Mouse (Mus musculus): Measurements from ENCODE around the gene Spert. TPM values are rescaled to one million over a fixed set of nuclear protein-coding genes. Genes with fewer than 3 reads are reported as not detected.

The Spert gene
- polyA plus RNA-seq (2014; fragmentation: Illumina TruSeq; extraction: RNeasy Lipid Tissue Mini Kit (QIAGEN cat#74804); ENCODE audit: low read depth, low replicate concordance), result not detected

GRCm38 (mm10) chr14:75592978-75593377 is at the start of gene Spert:
Gene Spert, minus strand, starts transcription at chr14:75593116.

DNA sequence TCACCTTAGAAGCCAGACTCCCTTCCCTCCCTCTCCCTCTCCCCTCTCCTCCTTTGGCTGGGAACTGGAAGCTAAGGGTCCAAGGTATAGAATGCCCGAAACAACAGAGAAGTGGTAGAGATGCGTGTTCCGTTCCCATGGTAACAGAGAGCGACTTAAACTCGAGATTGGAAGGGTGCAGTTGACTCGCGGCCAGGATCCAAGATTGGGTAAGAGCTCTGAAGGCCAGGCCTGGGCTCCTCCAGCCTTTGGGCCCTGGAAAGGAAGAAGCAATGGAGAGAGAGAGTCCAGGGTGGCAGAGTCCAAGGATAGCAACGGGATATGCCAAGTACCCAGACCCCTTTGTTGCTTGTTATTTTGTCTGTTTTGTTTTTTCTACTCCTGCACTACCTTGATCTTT is 49.2 kb upstream of the Spert start, which contains the start of gene Erich6b:
Erich6b (plus strand) TSS at position 180 of the 400 bp plus-strand sequence.

Other genes starting within 250 kb of the Spert start
- gene Siah3, start 137.1 kb downstream of the Spert start, polyA plus RNA-seq (2014; fragmentation: Illumina TruSeq; extraction: RNeasy Lipid Tissue Mini Kit (QIAGEN cat#74804); ENCODE audit: low read depth, low replicate concordance), result not detected
- not detected for gene Erich6b, start 49.1 kb upstream of the Spert start, polyA plus RNA-seq (2014; fragmentation: Illumina TruSeq; extraction: RNeasy Lipid Tissue Mini Kit (QIAGEN cat#74804); ENCODE audit: low read depth, low replicate concordance)
- 10.7 TPM for gene Cog3, start 161.4 kb upstream of the Spert start, polyA plus RNA-seq (2014; fragmentation: Illumina TruSeq; extraction: RNeasy Lipid Tissue Mini Kit (QIAGEN cat#74804); ENCODE audit: low read depth, low replicate concordance)
- gene Slc25a30, start 193.9 kb upstream of the Spert start, polyA plus RNA-seq (2014; fragmentation: Illumina TruSeq; extraction: RNeasy Lipid Tissue Mini Kit (QIAGEN cat#74804); ENCODE audit: low read depth, low replicate concordance), result 37.1 TPM